18 mouse cellular contexts compared by ENCODE assay signal in genomic region chr14:33864796-33865195, GRCm38 (mm10). TPM values are rescaled to one million over a fixed set of nuclear protein-coding genes. Genes with fewer than 3 reads are reported as not detected.
"Had no signal": no experiment of that assay in that cellular context is flagged by ENCODE, and none has a peak within 500 bp of the region (broad histone marks: within the 10 kb centered on the region; RNA-seq: fewer than 3 reads in every experiment).

No protein-coding gene starts in this region.

- H3K27me3 ChIP-seq: intestine, embryonic 15.5 days; liver, embryonic 13.5 days; midbrain, embryonic 12.5 days; midbrain, embryonic 15.5 days; neural tube, embryonic 12.5 days; neural tube, embryonic 15.5 days; stomach, embryonic 15.5 days had no signal

- H3K4me2 ChIP-seq: intestine, embryonic 15.5 days; liver, embryonic 13.5 days; lung, embryonic 14.5 days; midbrain, embryonic 12.5 days; midbrain, embryonic 15.5 days; neural tube, embryonic 12.5 days; neural tube, embryonic 15.5 days; stomach, embryonic 15.5 days had no signal

- H3K4me1 ChIP-seq: intestine, embryonic 15.5 days; liver, embryonic 13.5 days; midbrain, embryonic 12.5 days; midbrain, embryonic 15.5 days; neural tube, embryonic 12.5 days; neural tube, embryonic 15.5 days; stomach, embryonic 15.5 days had no signal

- DNase-seq: layer of hippocampus, postnatal 36 days; liver, embryonic 13.5 days; lung, embryonic 14.5 days; lung, postnatal 14 days; retina, postnatal 1 day; right cerebral cortex, postnatal 25 days; spleen, adult 18-20 months; thymus, adult 18-20 months; thymus, postnatal 36 days had no signal

- H3K27ac ChIP-seq: intestine, embryonic 15.5 days; left cerebral cortex, adult 2 months; liver, embryonic 13.5 days; macrophage; midbrain, embryonic 12.5 days; midbrain, embryonic 15.5 days; neural tube, embryonic 12.5 days; neural tube, embryonic 15.5 days; stomach, embryonic 15.5 days had no signal

- H3K4me3 ChIP-seq: intestine, embryonic 15.5 days; left cerebral cortex, adult 2 months; liver, embryonic 13.5 days; midbrain, embryonic 12.5 days; midbrain, embryonic 15.5 days; neural tube, embryonic 12.5 days; neural tube, embryonic 15.5 days; stomach, embryonic 15.5 days had no signal

- H3K9me3 ChIP-seq: intestine, embryonic 15.5 days; liver, embryonic 13.5 days; midbrain, embryonic 12.5 days; midbrain, embryonic 15.5 days; neural tube, embryonic 12.5 days; neural tube, embryonic 15.5 days; stomach, embryonic 15.5 days had no signal

- H3K36me3 ChIP-seq: intestine, embryonic 15.5 days; liver, embryonic 13.5 days; midbrain, embryonic 12.5 days; midbrain, embryonic 15.5 days; neural tube, embryonic 12.5 days; neural tube, embryonic 15.5 days; stomach, embryonic 15.5 days had no signal

- ATAC-seq: hindbrain, embryonic 16.5 days; intestine, embryonic 15.5 days; midbrain, embryonic 15.5 days had no signal

- H3K9ac ChIP-seq: intestine, embryonic 15.5 days; liver, embryonic 13.5 days; lung, embryonic 14.5 days; midbrain, embryonic 12.5 days; midbrain, embryonic 15.5 days; neural tube, embryonic 12.5 days; neural tube, embryonic 15.5 days; stomach, embryonic 15.5 days had no signal

RNA-seq across cellular contexts. Expression of gene Gdf10, which starts 58.6 kb away (rescaled TPM):
- polyA plus RNA-seq: macrophage had no signal
